Mouse (Mus musculus) lung, embryonic 16.5 days (tissue): ENCODE measurements around the gene Irf9. TPM values are rescaled to one million over a fixed set of nuclear protein-coding genes. Genes with fewer than 3 reads are reported as not detected.

Source experiments
- ATAC-seq: fragments of 200-750 bp; cut with Nextera tagmentation; 2 replicates; pipeline ENCODE4 v1.8.0; 2017; ENCODE audit warnings: low read depth, mild to moderate bottlenecking, moderate library complexity
- H3K27ac ChIP-seq: fragments of 300-500 bp; sonication (generic); 2 replicates; pipeline ENCODE4 v1.5.1; 2014; ENCODE audit warnings: mild to moderate bottlenecking, control low read depth, low read length
- H3K27me3 ChIP-seq: fragments of 300-500 bp; sonication (generic); 2 replicates; pipeline ENCODE4 v1.6.1; 2014; ENCODE audit warnings: low read depth, low read length, mixed read lengths; ENCODE audit not compliant: control insufficient read depth, insufficient read depth
- H3K36me3 ChIP-seq: fragments of 300-500 bp; sonication (generic); 2 replicates; pipeline ENCODE4 v1.6.1; 2014; ENCODE audit warnings: low read length; ENCODE audit not compliant: control insufficient read depth, insufficient read depth
- H3K4me1 ChIP-seq: fragments of 300-500 bp; sonication (generic); replicated peaks from 2 replicates; pipeline ENCODE4 v1.6.1; 2014; ENCODE audit warnings: low read length, mixed read lengths; ENCODE audit not compliant: control insufficient read depth, insufficient read depth
- H3K4me2 ChIP-seq: fragments of 300-500 bp; sonication (generic); 2 replicates; pipeline ENCODE4 v1.6.1; 2014; ENCODE audit warnings: low read depth, low read length, control low read depth
- H3K4me3 ChIP-seq: fragments of 300-500 bp; sonication (generic); 2 replicates; pipeline ENCODE4 v1.5.1; 2014; ENCODE audit warnings: mild to moderate bottlenecking, low read length, control low read depth
- H3K9ac ChIP-seq: fragments of 300-500 bp; sonication (generic); 2 replicates; pipeline ENCODE4 v1.6.1; 2014; ENCODE audit warnings: low read length, control low read depth
- H3K9me3 ChIP-seq: fragments of 300-500 bp; sonication (generic); 2 replicates; pipeline ENCODE4 v1.6.1; 2016; ENCODE audit warnings: low read length; ENCODE audit not compliant: control insufficient read depth
- WGBS: fragments of 180-500 bp; shearing (Covaris S2); extraction: QIAGEN DNeasy Blood & Tissue Kit; methylation state at CpG from one replicate; pipeline ENCODE4 v1.1.7; 2014; 5-methylcytosine and 5-hydroxymethylcytosine counted together
- polyA plus RNA-seq: library from polyadenylated mRNA; unstranded; fragments of >200 nt; fragmentation: Nextera tagmentation; extraction: Ambion mirVana; gene quantifications from 2 replicates; pipeline ENCODE4 v1.2.1, GENCODE M21; 2015

The Irf9 gene
- polyA plus RNA-seq, 1 experiment from 2014 or later = 12.9 TPM

GRCm38 (mm10) chr14:55628077-55628827 lies 24.9 kb downstream of the Irf9 start:
- Histone ChIP-seq H3K27me3 (no peaks in the 10 kb centered on the region), H3K36me3 (peaks cover 57% of the 10 kb centered on the region), H3K27ac (no peak overlapping the region), H3K4me3 (no peak overlapping the region), H3K4me2 (no peak overlapping the region), H3K9ac (no peak overlapping the region), H3K9me3 (no peaks in the 10 kb centered on the region), H3K4me1 (no peaks in the 10 kb centered on the region)
- no peak for ATAC-seq
- 89% methylated on average over 27 of the region's 27 CpGs for WGBS

GRCm38 (mm10) chr14:55629312-55629711 lies 25.9 kb downstream of the Irf9 start:
- Histone ChIP-seq H3K4me1 (no peaks in the 10 kb centered on the region), H3K4me2 (no peak overlapping the region), H3K27me3 (no peaks in the 10 kb centered on the region), H3K4me3 (no peak overlapping the region), H3K36me3 (peaks cover 62% of the 10 kb centered on the region), H3K27ac (no peak overlapping the region), H3K9ac (no peak overlapping the region), H3K9me3 (no peaks in the 10 kb centered on the region)
- WGBS = 53% methylated on average over 5 of the region's 5 CpGs
- ATAC-seq = no peak

GRCm38 (mm10) chr14:55634874-55635522 lies 31.6 kb downstream of the Irf9 start:
- peak overlapping the region; percentile 69 for H3K27ac ChIP-seq
- peak overlapping the region; percentile 76 for H3K9ac ChIP-seq
- no peaks in the 10 kb centered on the region for H3K9me3 ChIP-seq
- H3K4me1 ChIP-seq = peaks cover 5% of the 10 kb centered on the region; the same call in 1 of the 2 replicates
- WGBS = 4% methylated on average over 23 of the region's 23 CpGs
- no peaks in the 10 kb centered on the region for H3K27me3 ChIP-seq
- peak overlapping the region; percentile 69 for H3K4me3 ChIP-seq
- peak; percentile 40 for ATAC-seq
- H3K36me3 ChIP-seq = peaks cover 58% of the 10 kb centered on the region
- H3K4me2 ChIP-seq = peak overlapping the region; percentile 86

- peak; percentile 94 for ATAC-seq
- WGBS = 1% methylated on average over 33 of the region's 33 CpGs
- peak within 1 kb of the TSS; percentile 76 for H3K9ac ChIP-seq
- peak within 1 kb of the TSS; percentile 69 for H3K4me3 ChIP-seq
- H3K4me2 ChIP-seq = peak within 1 kb of the TSS; percentile 86
- H3K27me3 ChIP-seq = no peaks in the 10 kb centered on the region
- H3K9me3 ChIP-seq = no peaks in the 10 kb centered on the region
- H3K36me3 ChIP-seq = peaks cover 58% of the 10 kb centered on the region
- H3K27ac ChIP-seq = peak within 1 kb of the TSS; percentile 69
- H3K4me1 ChIP-seq = peaks cover 5% of the 10 kb centered on the region; the same call in 1 of the 2 replicates
Observed at GRCm38 (mm10) chr14:55635523-55636007, 32.2 kb downstream of the Irf9 start, which contains the start of gene Ipo4. Ipo4 (minus strand) TSS chr14:55635957.

- no peak for ATAC-seq
- 97% methylated on average over 9 of the region's 9 CpGs for WGBS
- no peaks in the 10 kb centered on the region for H3K27me3 ChIP-seq
- H3K27ac ChIP-seq = no peak within 1 kb of the TSS
- H3K36me3 ChIP-seq = peaks cover 48% of the 10 kb centered on the region
- H3K4me2 ChIP-seq = no peak within 1 kb of the TSS
- no peak within 1 kb of the TSS for H3K4me3 ChIP-seq
- no peak within 1 kb of the TSS for H3K9ac ChIP-seq
- no peaks in the 10 kb centered on the region for H3K9me3 ChIP-seq
- peaks cover 12% of the 10 kb centered on the region; the same call in 1 of the 2 replicates for H3K4me1 ChIP-seq
Observed at GRCm38 (mm10) chr14:55637795-55638194, 34.4 kb downstream of the Irf9 start, which contains the start of gene Gm49378. Gm49378 (minus strand) TSS chr14:55637895.

- no peak overlapping the region for H3K4me2 ChIP-seq
- no peak overlapping the region for H3K4me3 ChIP-seq
- peaks cover 39% of the 10 kb centered on the region for H3K36me3 ChIP-seq
- no peaks in the 10 kb centered on the region for H3K9me3 ChIP-seq
- 96% methylated on average over 14 of the region's 14 CpGs for WGBS
- no peak overlapping the region for H3K27ac ChIP-seq
- no peak overlapping the region for H3K9ac ChIP-seq
- peaks cover 13% of the 10 kb centered on the region for H3K4me1 ChIP-seq
- ATAC-seq = no peak
- H3K27me3 ChIP-seq = no peaks in the 10 kb centered on the region
Observed at GRCm38 (mm10) chr14:55640816-55641215, 37.4 kb downstream of the Irf9 start.

- Histone ChIP-seq H3K9ac (no peak overlapping the region), H3K4me1 (peaks cover 13% of the 10 kb centered on the region), H3K4me2 (no peak overlapping the region), H3K27me3 (no peaks in the 10 kb centered on the region), H3K27ac (no peak overlapping the region), H3K9me3 (no peaks in the 10 kb centered on the region), H3K4me3 (no peak overlapping the region), H3K36me3 (peaks cover 38% of the 10 kb centered on the region)
- 91% methylated on average over 13 of the region's 13 CpGs for WGBS
- ATAC-seq = no peak
Observed at GRCm38 (mm10) chr14:55641291-55641690, 37.9 kb downstream of the Irf9 start.

- ATAC-seq = 0 out of 2 replicates have a peak, but pooled peaks have one; percentile 20
- 12% methylated on average over 8 of the region's 8 CpGs for WGBS
- Histone ChIP-seq H3K36me3 (peaks cover 32% of the 10 kb centered on the region), H3K4me3 (peak overlapping the region; percentile 96), H3K4me2 (peak overlapping the region; percentile 87), H3K9me3 (no peaks in the 10 kb centered on the region), H3K4me1 (peaks cover 13% of the 10 kb centered on the region), H3K9ac (peak overlapping the region; percentile 98), H3K27ac (peak overlapping the region; percentile 97), H3K27me3 (no peaks in the 10 kb centered on the region)
Observed at GRCm38 (mm10) chr14:55642679-55643059, 39.3 kb downstream of the Irf9 start.
